Mouse (Mus musculus) left cerebral cortex, adult 8-10 months (tissue): ENCODE results near the gene Atp8a2. TPM values are rescaled to one million over a fixed set of nuclear protein-coding genes. Genes with fewer than 3 reads are reported as not detected.
"Not testable (repeated sequence)": the region's sequence is repeated elsewhere in the genome, so short reads cannot be mapped to it uniquely, and the experiment has no call there.

Experiments
- DNase-seq, 2 experiments: peaks; one replicate each; pipeline ENCODE4 v3.0.0; 2022; ENCODE audit warnings: low spot score in 2 of 2
- total RNA-seq, 4 experiments: library from RNA; stranded (reverse); gene quantifications; 2 replicates each; pipeline ENCODE4 v1.2.4; 2022

Atp8a2 gene
- total RNA-seq, 4 experiments from 2014 or later: 54.2 to 72.9 (median 63.0) TPM

DNA sequence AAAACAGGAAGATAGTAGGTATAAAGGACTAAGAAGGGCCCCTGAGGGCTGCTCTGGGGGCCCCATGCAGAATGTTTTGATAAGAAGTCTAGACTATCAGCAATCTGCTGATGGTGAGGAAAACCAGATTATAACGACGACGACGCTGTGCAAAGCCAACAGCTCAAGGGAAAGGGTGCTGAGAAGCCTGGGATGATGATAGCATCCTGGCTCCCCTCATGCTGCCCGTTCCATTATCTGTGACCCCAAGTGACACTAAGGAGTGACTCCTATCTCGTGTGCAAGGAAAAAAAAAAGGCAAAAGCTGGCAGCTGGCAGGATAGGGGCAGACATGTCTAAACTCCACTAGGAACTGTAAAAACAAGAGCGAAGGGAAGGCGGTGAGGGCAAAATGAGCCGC, 343.8 kb downstream of the Atp8a2 start:
- DNase-seq: no peak

DNA sequence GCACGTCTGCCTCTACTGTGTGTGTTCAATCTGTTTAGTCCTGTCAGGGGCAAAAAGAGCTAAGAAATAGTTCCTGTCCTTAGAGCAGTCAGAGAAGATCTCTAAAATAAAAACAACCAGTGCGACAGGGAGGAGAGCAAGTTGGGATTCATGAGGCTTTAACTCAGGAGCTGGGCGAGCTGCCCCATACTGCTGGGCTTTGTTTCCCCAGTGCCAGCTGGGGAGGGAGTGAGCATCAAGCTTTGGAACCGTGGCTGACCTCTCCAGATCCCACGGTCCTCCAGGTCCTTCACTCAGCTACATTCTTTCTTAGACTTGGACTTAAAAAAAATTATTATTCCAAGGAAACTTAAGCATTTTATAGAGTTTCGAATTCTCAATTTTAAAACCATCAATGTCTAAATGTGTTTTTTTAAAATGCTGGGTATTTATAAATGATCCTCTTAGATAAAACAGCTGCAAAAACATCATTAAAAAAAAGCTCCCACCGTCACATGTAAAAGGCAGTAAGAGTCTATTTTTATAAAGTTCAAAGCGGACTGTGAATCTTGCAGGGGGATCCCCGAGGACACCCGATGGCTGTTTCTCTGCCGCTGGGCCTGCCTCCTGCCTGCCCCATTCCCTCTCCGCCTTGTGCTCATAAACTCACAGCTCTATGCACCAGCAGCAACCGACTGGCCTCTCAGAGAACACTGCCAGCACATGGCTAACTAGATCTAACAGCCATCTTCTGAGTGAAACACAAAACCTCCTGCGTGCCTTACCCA, 350.2 kb downstream of the Atp8a2 start:
- DNase-seq: no peak

DNA sequence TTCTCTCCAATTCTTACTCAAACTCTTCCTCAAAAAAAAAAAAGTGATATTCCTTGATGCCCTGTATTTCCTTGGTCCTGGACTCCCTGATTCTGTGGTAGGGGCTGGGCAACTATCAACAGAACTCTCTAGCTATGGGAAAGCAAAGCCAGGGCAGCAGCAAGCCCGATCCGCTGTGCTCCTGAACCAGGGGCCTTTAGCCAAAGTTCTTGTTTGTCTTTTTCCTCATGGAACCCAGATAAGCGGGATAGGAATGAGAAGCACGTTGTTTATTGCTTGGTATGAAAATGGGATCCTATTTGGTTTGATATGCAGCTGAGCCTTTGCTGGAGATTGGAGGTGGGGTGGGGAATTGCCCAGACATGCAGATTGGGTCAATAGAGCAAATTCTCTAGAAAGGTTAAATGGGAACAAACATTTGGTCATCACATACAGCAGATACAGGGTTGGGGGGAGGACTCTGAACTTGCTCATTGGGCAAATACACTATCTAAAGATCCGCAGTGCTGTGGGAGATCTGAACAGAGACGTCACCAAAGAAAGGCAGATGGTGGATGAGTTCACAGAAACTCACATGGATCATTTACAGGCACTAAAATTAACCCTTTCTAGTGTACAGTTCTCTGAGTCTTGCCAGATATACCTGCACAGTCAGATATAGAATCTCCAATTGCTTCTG, 353.6 kb downstream of the Atp8a2 start:
- DNase-seq: no peak

DNA sequence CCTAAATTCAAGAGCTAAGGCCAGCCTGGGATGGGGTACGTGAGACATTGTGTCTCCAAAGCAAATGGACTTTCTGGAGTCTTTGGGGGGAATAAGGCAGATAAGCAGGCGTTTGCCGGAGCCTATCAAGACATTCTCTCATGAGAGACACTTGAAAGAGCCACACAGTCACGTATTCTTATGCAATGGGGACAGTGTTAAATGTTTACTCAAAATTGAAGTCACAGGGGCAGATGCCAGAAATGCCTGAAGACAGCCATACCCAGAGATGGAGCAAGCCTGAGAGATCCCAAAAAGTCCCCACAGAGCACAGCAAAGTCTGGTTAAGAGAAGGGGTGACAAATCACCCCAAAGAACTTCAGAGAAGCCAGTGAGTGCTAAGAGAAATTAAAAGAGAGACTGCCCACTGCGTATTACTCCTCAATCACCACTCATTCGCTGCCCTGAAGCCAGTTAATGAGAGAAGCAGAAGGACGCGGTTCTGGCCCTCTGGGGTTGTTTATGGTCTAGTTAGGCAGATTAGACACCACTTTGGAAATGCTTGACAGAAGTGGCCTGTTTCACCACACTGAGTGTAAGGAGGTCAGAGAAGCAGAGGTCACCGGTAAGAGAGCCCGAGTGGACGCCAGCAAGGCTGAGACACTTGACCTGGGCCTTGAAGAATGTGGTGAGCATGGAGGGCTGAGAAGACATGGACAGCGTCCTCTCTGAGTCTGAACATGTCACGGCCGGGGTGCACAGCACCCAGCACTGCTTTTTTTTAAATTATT, 356.8 kb downstream of the Atp8a2 start:
- DNase-seq: no peak

DNA sequence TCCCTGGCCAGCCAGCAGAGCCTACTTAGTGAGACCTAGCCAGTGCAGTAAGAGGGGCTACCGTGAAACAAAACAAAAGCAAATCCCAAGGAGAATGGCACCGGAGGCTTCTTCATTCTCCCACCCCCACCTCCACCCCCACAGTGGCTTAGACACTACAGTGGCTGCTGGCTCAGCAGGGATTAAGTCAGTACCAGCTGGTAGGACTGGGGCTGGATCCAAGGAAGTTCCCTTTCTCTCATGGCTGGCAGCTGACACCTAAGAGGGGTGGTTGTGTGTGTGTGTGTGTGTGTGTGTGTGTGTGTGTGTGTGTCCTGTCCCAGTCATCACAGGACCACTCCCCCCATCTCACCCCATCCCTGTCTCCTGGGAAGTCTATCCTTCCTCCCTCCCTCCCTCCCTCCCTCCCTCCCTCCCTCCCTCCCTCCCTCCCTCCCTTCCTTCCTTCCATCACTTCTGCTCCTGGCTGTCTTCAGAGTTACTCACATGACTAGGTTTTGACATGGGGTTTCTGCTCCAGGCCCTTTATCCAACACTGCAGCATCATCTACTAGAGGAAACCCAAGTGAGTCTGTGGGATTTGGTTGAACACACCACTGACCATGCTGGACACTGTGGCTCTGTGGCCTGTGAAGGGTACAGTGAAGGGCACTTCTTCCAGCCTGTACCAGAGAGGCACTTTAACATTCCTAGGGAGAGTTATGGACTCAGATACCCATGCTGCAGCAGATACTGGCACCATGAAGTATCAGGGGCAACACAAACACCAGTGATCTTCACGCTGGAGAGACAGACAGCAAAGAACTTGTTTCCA, 358.3 kb downstream of the Atp8a2 start:
- not testable (repeated sequence) for DNase-seq

DNA sequence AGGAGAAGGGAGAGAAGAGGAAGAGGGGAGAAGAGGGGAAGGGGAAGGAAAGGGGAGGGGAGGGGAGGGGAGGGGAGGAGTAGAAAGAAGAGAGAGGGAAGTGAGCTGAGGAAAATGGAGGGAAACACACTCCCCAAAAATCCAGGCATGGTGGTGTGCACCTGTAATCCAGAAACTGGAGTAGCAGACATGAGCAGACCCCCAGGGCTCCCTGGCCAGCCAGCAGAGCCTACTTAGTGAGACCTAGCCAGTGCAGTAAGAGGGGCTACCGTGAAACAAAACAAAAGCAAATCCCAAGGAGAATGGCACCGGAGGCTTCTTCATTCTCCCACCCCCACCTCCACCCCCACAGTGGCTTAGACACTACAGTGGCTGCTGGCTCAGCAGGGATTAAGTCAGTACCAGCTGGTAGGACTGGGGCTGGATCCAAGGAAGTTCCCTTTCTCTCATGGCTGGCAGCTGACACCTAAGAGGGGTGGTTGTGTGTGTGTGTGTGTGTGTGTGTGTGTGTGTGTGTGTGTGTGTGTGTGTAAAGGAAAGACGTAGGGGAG, 359.2 kb downstream of the Atp8a2 start:
- DNase-seq: not testable (repeated sequence)

DNA sequence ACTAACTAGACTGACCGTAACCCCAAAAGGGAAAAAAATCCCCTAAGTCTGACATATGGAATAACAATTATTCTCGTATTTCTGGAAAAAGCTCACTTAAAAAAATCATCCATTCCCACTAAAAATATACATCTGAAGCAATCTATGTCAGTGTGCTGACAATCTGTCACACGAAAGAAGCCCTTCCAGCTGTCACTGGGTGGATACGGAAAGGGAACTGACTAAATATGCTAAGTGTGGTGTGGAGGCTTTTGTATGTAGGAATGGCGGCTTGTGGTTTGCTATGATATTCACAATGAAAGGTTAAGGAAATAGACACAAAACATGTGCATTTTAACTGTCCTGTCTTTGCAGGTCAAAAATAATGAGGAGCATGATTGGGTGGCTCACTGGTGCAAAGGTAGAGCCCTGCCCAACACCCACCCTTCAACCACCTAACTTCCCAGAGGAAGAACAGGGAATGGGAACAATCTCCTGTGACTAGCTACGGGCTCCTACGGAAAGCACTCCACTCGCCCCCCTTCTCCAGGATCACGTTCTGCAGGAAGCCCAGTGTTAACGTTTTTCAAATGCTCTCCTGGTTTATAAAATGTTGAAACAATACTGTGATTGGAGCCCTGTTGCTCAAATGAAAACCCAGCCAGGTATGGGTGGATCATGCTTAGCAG, 360.0 kb downstream of the Atp8a2 start:
- DNase-seq: no peak

DNA sequence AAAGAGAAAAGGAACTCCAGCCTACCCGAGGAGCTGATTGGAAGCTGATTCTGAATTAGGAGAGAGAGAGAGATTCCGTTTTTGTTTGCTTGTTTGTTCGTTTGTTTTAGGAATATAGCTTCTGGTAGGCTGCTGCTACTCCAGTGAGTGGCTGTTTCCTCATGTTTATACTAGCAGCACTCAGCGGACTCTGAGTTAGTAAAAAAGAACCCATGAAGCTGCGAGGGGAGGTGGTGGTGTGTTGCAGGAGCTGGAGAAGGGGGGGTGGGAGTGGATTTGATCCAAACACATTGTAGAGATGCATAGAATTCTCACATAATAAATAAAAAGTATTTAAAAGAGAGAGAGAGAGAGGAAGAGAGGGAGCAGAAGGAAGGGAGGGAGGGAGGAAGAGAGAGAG, 367.4 kb downstream of the Atp8a2 start:
- DNase-seq: no peak

DNA sequence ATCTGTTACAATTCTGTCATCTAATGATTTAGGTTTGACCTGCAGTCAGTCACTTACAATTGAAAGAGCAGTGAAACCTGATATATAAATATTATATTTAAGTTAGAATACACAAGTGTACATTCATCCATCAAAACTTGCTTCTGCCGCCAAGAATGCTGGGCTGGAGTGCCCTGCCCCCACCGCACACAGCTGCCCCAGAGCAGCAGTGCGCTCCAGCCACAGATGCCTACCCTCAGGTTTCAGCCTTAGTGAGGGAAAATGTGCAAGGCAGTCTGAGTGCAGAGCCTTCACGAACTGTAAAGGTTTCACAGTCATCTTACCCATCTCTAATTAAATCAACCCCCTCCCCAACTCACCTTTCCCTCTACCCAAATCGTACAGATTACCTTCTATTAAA, 369.6 kb downstream of the Atp8a2 start:
- DNase-seq: no peak

DNA sequence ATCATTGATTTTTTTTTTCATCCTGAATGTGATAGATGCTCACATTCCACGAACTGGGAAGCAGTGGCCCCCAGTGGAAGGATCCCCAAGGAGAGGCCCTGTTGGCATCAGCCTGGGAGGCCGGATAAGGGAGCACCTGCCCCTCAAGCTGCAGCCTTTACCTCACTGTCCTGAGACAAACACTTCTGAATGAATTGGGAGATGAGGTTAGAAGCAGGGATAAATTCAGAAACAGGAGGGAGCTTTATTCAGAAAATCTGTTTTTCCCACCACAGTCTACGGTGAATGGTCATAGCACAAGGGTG, 376.9 kb downstream of the Atp8a2 start:
- DNase-seq: no peak

DNA sequence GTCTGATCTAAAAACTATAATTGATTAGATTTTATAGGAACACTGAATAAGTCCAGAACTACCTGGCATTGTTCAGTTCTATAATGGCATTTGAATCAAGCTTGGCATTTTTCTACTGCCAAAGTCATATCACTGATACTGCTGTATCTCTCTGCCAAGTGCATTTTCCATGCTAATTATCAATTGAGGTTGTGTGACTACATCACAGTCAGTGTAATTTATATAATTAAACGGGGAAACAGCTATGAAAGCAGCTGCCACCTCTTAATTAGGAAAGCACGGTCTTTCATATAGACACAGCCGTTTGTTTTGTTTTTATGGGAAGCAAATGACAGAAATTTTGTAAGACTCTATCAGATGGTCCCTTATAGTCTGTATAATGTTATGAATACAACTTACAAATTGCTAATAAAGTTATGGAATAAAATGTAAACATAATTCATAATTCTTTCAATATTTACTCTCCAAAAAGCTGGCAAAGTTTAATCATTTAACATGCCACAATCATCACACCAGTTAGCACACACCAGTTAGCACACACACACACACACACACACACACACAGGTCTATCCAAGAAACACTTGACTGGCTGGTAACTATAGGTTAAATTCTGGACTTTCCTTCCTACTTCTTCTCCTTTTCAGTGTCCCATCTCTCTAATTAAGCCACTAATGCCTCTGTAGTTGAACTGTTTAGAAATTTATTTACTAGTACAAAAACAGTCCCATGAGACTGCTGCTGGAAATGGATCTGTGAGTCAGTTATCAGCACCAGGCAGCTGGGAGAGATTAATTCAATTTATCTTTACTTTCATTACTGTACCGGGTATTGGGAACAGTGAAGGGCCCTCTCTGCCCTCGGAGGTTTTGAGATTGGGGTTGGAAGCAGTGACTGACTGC, 377.5 kb downstream of the Atp8a2 start:
- DNase-seq: no peak

DNA sequence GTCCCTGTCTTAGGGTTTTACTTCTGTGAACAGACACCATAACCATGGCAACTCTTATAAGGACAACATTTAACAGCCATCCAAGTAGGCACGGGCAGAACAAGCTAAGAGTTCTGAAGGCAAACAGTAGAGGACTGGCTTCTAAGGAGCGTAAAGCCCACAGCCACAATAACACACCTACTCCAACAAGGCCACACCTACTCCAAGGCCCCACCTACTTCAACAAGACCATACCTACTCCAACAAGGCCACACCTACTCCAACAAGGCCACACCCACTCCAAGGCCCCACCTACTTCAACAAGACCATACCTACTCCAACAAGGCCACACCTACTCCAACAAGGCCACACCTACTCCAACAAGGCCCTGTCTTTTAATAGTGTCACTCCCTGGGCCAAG, 386.7 kb downstream of the Atp8a2 start:
- DNase-seq: not testable (repeated sequence)

DNA sequence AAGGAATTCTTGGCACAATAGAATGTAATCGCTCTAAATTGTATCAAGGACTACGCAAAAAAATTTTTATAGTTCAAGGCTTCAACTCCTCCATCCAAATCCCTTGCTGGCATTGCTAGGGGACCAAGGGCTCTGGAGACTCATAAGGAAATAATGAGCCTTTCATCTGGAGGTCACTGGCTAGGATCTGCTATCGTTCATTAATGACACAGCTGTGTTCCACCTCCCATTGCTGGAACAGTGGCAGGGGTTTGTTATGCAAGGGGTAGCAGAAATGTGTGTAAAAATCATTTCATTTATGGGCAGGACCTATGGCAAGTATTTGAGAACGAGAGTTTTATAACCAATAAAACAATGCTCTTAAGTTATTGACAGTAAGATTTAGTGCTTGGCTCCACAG, 387.2 kb downstream of the Atp8a2 start:
- no peak for DNase-seq

DNA sequence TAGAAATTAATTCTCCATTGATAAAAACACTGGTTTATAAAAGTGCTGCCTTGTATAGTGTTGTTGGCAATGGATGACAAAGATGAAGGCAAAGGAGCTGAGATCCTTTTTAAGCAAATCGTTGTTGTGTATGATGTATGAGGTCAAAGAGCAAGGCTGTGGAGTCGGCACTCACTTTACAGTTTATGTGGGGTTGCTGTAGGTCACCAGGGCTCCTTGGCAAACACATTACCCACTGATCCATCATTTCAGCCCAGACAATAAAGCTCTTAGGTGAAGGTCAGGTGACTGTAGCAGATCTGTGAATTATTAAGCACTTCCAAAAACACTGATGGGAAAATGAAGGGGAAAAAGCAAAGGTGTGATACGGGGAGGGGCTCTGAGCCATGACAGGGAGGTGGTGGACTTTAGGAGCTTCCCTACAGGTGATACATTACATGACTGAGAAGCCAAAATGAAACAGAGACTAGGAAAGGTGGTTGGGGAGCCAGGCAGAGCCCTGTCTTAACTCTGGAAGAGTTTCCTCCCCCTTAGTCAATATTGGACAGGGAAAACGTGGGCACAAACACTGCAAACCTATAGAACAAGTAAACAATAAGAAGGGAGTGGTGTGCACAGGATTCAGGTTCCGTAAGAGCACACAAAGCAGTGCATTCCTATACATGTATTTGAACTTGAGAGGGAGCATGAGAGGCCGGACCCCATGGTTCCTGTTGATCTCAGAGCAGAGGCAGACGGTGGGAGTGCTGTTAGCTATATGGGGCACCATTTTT, 389.3 kb downstream of the Atp8a2 start:
- no peak for DNase-seq

DNA sequence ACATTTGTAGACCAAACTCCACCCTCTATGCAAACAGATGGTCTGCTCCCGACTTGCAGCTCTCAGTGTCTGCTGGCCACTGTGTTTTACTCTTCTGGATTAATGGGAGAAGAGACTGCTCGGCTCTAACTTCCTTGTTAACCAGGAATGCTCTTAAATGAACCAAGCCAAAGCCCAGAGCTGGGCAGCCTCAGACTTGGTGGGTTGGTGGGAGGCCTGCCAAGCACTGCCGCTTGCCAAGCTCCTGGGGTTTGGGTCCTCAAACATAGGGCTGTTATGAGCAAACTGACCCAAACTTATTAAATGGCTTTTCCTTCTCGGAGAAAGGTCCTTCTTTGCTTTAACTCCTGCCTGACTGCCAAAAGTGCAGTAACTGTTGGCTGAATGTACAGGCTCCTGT, 390.1 kb downstream of the Atp8a2 start:
- DNase-seq: no peak

DNA sequence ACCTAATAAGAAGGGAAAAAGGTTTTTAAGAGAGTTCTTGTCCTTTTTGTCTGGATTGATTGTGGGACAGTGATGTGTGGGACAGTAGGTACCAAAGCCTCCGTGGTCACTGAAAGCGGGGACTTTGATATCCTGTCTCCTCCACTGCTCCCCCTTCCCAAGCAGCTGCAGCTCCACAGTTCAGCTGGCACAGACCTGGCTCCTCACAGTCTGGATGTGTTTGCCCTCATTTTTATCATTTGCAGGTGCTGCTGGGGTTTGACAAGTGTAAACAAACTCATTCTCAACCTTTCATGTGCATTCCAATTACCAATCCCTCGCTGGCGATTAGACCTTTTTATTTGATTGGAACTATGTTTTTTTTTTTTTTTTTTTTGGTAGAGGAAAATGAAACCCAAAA, 390.8 kb downstream of the Atp8a2 start:
- no peak for DNase-seq

DNA sequence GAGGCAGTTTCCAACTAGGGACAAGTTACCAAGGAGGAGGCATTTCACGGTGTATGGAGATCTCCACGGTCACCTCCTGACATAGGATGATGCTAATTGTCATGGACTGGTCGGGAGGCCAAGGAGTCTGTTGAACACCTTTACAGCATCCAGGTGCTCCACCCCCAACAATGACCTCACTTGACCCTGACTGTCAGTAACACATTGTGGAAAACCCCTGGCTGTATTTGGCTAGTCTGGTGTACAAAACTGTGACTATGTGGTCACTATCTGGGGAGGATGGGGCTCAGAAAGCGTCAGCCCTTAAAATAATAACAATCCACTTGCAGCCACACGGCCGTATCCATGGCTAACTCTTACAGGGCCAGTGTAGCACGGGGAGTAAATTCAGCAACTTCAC, 391.3 kb downstream of the Atp8a2 start:
- no peak for DNase-seq

DNA sequence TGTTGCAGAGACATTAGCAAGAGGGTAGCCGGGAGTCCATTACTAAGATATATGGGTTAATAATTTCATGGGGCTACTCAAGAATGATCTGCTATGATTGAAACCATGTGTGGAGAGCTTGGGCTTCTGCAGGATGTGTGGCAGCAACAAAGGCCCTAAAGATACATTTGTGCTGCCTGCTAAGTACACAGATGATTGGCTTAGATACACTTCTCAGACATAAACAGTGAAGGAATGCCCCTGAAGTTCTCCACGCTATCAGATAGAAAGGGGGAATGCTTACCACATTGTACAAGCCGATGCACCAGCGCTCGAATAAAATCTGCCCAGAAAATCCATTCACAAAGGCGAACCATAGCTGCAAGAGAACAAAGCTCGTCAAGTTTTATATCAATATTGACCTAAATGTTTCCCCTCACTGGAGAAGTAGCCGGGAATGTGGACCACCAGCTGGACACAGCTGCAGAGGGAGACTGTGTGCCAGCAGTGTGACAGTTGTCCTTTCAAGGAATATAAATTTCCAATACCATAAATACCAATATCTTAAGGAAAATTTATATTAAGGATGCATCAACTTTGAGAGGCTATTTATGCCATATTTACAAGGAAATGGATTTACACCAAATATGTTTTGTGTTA, 394.9 kb downstream of the Atp8a2 start:
- no peak for DNase-seq

DNA sequence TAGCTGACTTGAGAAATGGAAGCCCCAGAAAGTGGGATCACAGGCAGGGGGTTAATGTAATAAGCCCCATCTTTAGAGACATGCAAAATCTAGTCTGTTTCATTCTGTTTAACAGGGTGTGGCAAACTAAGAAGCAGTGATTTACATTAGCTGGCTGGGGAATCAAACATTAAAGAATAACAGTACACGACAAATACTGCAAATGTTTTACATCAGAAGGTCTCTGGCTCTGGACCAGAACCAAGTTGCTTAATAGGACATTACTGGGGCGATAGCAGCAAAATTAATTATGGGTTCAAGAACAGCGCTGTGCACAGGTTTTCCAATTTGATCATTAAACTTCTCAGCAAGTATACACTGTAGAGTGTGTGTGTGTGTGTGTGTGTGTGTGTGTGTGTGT, 397.5 kb downstream of the Atp8a2 start:
- DNase-seq: no peak
